In the genomic region with DNA sequence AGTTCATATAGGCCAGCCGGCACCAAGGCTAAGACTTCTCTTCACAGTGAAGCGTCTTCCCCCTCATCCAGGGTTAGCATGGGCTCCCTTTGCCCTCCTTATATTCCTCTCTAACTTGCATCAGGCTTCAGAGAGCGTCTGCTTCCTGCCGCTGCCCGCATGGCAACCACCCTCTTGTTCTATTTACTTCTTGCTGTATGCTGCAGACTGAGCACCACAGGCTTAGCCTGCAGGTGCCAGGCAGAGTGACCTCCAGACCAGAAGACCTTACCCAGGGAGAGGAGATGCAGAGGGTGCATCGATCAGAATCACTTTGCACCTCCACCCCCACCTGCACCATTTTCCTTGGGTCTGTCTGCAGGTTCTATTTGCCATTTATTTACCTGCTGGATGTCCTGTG, we compare ENCODE assay signal across 8 mouse cellular contexts. TPM values are rescaled to one million over a fixed set of nuclear protein-coding genes. Genes with fewer than 3 reads are reported as not detected.
DNase-seq lines count a peak whose midpoint lies in the region; ATAC-seq and TF ChIP-seq lines count a peak whose summit lies in the region.

No protein-coding gene starts in this region.

- no peaks in the 10 kb centered on the region for H3K9me3 ChIP-seq in lung, postnatal 0 days (ENCODE audit: low read length)
- H3K9me3 ChIP-seq in embryonic facial prominence, embryonic 15.5 days (replicated peaks) = no peaks in the 10 kb centered on the region
- no peaks in the 10 kb centered on the region for H3K9me3 ChIP-seq in limb, embryonic 13.5 days
- no peaks in the 10 kb centered on the region for H3K9me3 ChIP-seq in stomach, embryonic 15.5 days

- no peak for TF ChIP-seq CTCF in lung, postnatal 0 days (IDR thresholded peaks at IDR 0.05)

- DNase-seq in lung, postnatal 0 days (ENCODE audit: low spot score) = no peak
- DNase-seq in lung, postnatal 10 days = no peak
- DNase-seq in frontal cortex, postnatal 25 days (ENCODE audit: low spot score in 2 of 2) = no peak
- no peak for DNase-seq in cerebellum, adult 9-11 months

- H3K27ac ChIP-seq in lung, postnatal 0 days (ENCODE audit: low read length) = no peak overlapping the region
- no peak overlapping the region for H3K27ac ChIP-seq in embryonic facial prominence, embryonic 15.5 days (replicated peaks)
- no peak overlapping the region for H3K27ac ChIP-seq in limb, embryonic 13.5 days
- H3K27ac ChIP-seq in stomach, embryonic 15.5 days = 0 out of 2 replicates have a peak overlapping the region, but pooled peaks have one; percentile 88

- H3K27me3 ChIP-seq in lung, postnatal 0 days (replicated peaks; ENCODE audit: insufficient read depth, low read length) = no peaks in the 10 kb centered on the region
- no peaks in the 10 kb centered on the region for H3K27me3 ChIP-seq in embryonic facial prominence, embryonic 15.5 days
- H3K27me3 ChIP-seq in limb, embryonic 13.5 days = no peaks in the 10 kb centered on the region
- no peaks in the 10 kb centered on the region for H3K27me3 ChIP-seq in stomach, embryonic 15.5 days (replicated peaks)

- TF ChIP-seq EP300 in lung, postnatal 0 days (IDR thresholded peaks at IDR 0.05) = no peak

- 7% methylated on average over 6 of the region's 6 CpGs for WGBS in lung, postnatal 0 days
- WGBS in embryonic facial prominence, embryonic 15.5 days = 8% methylated on average over 6 of the region's 6 CpGs
- WGBS in limb, embryonic 13.5 days = 18% methylated on average over 6 of the region's 6 CpGs
- WGBS in stomach, embryonic 15.5 days = 5% methylated on average over 6 of the region's 6 CpGs

- H3K4me3 ChIP-seq in lung, postnatal 0 days (ENCODE audit: low read depth, low read length) = peak overlapping the region; percentile 68
- peak overlapping the region; percentile 81 for H3K4me3 ChIP-seq in embryonic facial prominence, embryonic 15.5 days (replicated peaks)
- H3K4me3 ChIP-seq in limb, embryonic 13.5 days = peak overlapping the region; percentile 90
- H3K4me3 ChIP-seq in stomach, embryonic 15.5 days (replicated peaks) = peak overlapping the region; percentile 92

- H3K4me1 ChIP-seq in lung, postnatal 0 days (ENCODE audit: insufficient read depth, low read depth, low read length) = peaks cover 9% of the 10 kb centered on the region
- peaks cover 31% of the 10 kb centered on the region for H3K4me1 ChIP-seq in embryonic facial prominence, embryonic 15.5 days
- peaks cover 32% of the 10 kb centered on the region for H3K4me1 ChIP-seq in limb, embryonic 13.5 days
- H3K4me1 ChIP-seq in stomach, embryonic 15.5 days = peaks cover 29% of the 10 kb centered on the region

- H3K4me2 ChIP-seq in lung, postnatal 0 days (replicated peaks; ENCODE audit: low read depth, low read length) = peak overlapping the region; percentile 100
- peak overlapping the region; percentile 83 for H3K4me2 ChIP-seq in embryonic facial prominence, embryonic 15.5 days (replicated peaks)
- peak overlapping the region; percentile 92 for H3K4me2 ChIP-seq in limb, embryonic 13.5 days (replicated peaks)
- peak overlapping the region; percentile 93 for H3K4me2 ChIP-seq in stomach, embryonic 15.5 days

- H3K36me3 ChIP-seq in lung, postnatal 0 days (ENCODE audit: insufficient read depth, low read length) = no peaks in the 10 kb centered on the region
- peaks cover 19% of the 10 kb centered on the region; the same call in 1 of the 2 replicates for H3K36me3 ChIP-seq in embryonic facial prominence, embryonic 15.5 days
- peaks cover 31% of the 10 kb centered on the region for H3K36me3 ChIP-seq in limb, embryonic 13.5 days
- H3K36me3 ChIP-seq in stomach, embryonic 15.5 days = 0 out of 2 replicates have a peak, but pooled peaks cover 9% of the 10 kb centered on the region

- no peak for ATAC-seq in lung, postnatal 0 days
- ATAC-seq in embryonic facial prominence, embryonic 15.5 days (ENCODE audit: insufficient number of reproducible peaks, low FRiP score, low TSS enrichment, low read depth) = no peak
- ATAC-seq in limb, embryonic 13.5 days (ENCODE audit: low FRiP score, low read depth) = no peak
- ATAC-seq in stomach, embryonic 15.5 days (ENCODE audit: insufficient read depth, low FRiP score, low read depth) = no peak
- no peak for ATAC-seq in activated CD4-positive, CD25-positive, alpha-beta regulatory T cell, adult 4 months

- no peak overlapping the region for H3K9ac ChIP-seq in lung, postnatal 0 days (replicated peaks; ENCODE audit: low read depth)
- H3K9ac ChIP-seq in embryonic facial prominence, embryonic 15.5 days = peak overlapping the region; percentile 59; the same call in 1 of the 2 replicates
- H3K9ac ChIP-seq in limb, embryonic 13.5 days = peak overlapping the region; percentile 83
- 0 out of 2 replicates have a peak overlapping the region, but pooled peaks have one; percentile 76 for H3K9ac ChIP-seq in stomach, embryonic 15.5 days

RNA-seq across cellular contexts. Expression of gene Dhcr24, which starts 1.2 kb away (rescaled TPM):
- 5.0 and 5.7 TPM in 2 replicates for polyA plus RNA-seq in lung, postnatal 0 days (2015; fragmentation: Nextera tagmentation; extraction: Ambion mirVana)
- polyA plus RNA-seq in embryonic facial prominence, embryonic 15.5 days (2015; fragmentation: Nextera tagmentation; extraction: Ambion mirVana) = 4.5 and 5.7 TPM in 2 replicates
- polyA plus RNA-seq in limb, embryonic 13.5 days (2015; fragmentation: Nextera tagmentation; extraction: Ambion mirVana) = 5.5 and 6.0 TPM in 2 replicates
- 6.3 and 7.7 TPM in 2 replicates for polyA plus RNA-seq in stomach, embryonic 15.5 days (2015; fragmentation: Nextera tagmentation; extraction: Ambion mirVana)
- 1 to 10 TPM; 4.5 to 7.7 TPM for polyA plus RNA-seq in activated CD4-positive, CD25-positive, alpha-beta regulatory T cell, adult 4 months (2017; shearing (Covaris generic))

RNA-seq across cellular contexts. Expression of gene Lexm, which starts 55.0 kb away (rescaled TPM):
- polyA plus RNA-seq in lung, postnatal 0 days (2015; fragmentation: Nextera tagmentation; extraction: Ambion mirVana) = not detected in 2 replicates
- polyA plus RNA-seq in embryonic facial prominence, embryonic 15.5 days (2015; fragmentation: Nextera tagmentation; extraction: Ambion mirVana) = 0.24 TPM in 1 of 2 replicates, not detected in the other
- polyA plus RNA-seq in limb, embryonic 13.5 days (2015; fragmentation: Nextera tagmentation; extraction: Ambion mirVana) = 0.11 and 0.42 TPM in 2 replicates
- polyA plus RNA-seq in stomach, embryonic 15.5 days (2015; fragmentation: Nextera tagmentation; extraction: Ambion mirVana) = 0.08 TPM in 1 of 2 replicates, not detected in the other
- not detected for polyA plus RNA-seq in activated CD4-positive, CD25-positive, alpha-beta regulatory T cell, adult 4 months (2017; shearing (Covaris generic))
